Mouse (Mus musculus) Patski (cell line): ENCODE measurements around the gene Gm20897. TPM values are rescaled to one million over a fixed set of nuclear protein-coding genes. Genes with fewer than 3 reads are reported as not detected.
"Not testable (repeated sequence)": the region's sequence is repeated elsewhere in the genome, so short reads cannot be mapped to it uniquely, and the experiment has no call there.

ENCODE experiments used
- ATAC-seq: fragments of 100-300 bp; one replicate; pipeline ENCODE4 v1.8.0; 2021
- CTCF ChIA-PET: fragments of 350-600 bp; sonication (Branson Sonifier 250); formaldehyde crosslinking; loops from one replicate; lab custom pipeline; 2022; ENCODE audit warnings: inconsistent platforms; lab: Charles Lee
- POLR2A ChIA-PET: fragments of 350-600 bp; sonication (Branson Sonifier 250); formaldehyde crosslinking; loops from one replicate; lab custom pipeline; 2022; ENCODE audit warnings: antibody characterized with exemption, inconsistent platforms; lab: Charles Lee
- DNase-seq: peaks from one replicate; pipeline ENCODE4 v3.0.0-alpha.2; 2011; ENCODE audit warnings: low read depth, low spot score
- H3K27me3 ChIP-seq: fragments of 371-371 bp; one replicate; pipeline ENCODE4 v1.5.1; 2021
- in situ Hi-C: fragments of 300-500 bp; cut with MboI; formaldehyde crosslinking; loops from 3 replicates; pipeline ENCODE4 v1.11.1; 2018; ENCODE audit warnings: low pct_unique_long_range_greater_than_20kb, mixed read lengths
- polyA plus RNA-seq: library from polyadenylated mRNA; unstranded; gene quantifications from one replicate; pipeline ENCODE4 v1.2.3, GENCODE M21; 2021

Gene Gm20897
- not detected for polyA plus RNA-seq

DNA sequence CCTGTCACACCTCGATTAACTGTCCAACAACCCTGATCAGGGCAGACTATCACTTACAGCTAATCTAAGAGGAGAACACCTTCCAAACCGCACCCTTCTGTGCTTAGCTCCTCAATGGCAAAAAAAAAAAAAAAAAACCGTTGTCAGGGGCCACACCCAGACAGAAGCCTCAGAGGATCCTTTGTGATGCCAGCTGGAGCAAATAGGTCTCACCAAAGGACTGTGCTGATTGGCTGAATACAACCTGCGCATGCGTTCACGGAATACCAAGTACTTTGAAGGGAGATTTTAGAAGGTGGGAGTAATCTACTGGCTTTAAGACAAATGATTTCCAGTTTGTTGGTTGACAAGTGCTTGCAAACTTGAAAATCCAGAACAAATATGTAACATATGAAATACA, at the start of gene Gm20897:
Gene Gm20897, minus strand, starts transcription at position 101 of the 400 bp plus-strand sequence.
- in situ Hi-C loops, CTCF ChIA-PET: not testable (repeated sequence)

More for the DNA sequence above, at the start of gene Gm20897:
- DNase-seq, H3K27me3 ChIP-seq, ATAC-seq, POLR2A ChIA-PET: not testable (repeated sequence)

Other genes starting within 250 kb of the Gm20897 start
- gene Gm21732, start 73.5 kb upstream of the Gm20897 start, polyA plus RNA-seq, result not detected